Mouse (Mus musculus) gastrocnemius, postnatal 14 days (tissue): ENCODE results near the gene Clstn2. TPM values are rescaled to one million over a fixed set of nuclear protein-coding genes. Genes with fewer than 3 reads are reported as not detected.
A peak's percentile ranks its signal among the peaks of the same experiment; 100 is the strongest.

Source experiments
- DNase-seq: peaks from one replicate; pipeline ENCODE4 v3.0.0; 2021; ENCODE audit warnings: mixed read lengths
- intact Hi-C: fragments of 180-260 bp; cut with DNase I; formaldehyde crosslinking; loops from one replicate; pipeline ENCODE4 v1.15.1; 2025; ENCODE audit warnings: low total_unique reads
- total RNA-seq, 2 experiments: library from RNA; stranded (reverse); gene quantifications; 2 replicates each; pipeline ENCODE4 v1.2.3; 2021

Gene Clstn2
- total RNA-seq, 2 experiments from 2014 or later = 2.6 to 2.7 TPM

GRCm38 (mm10) chr9:97956407-97957106, 76.4 kb downstream of the Clstn2 start:
- intact Hi-C loops = no loop called here
- no peak for DNase-seq

- DNase-seq = no peak
- intact Hi-C loops = no loop called here
Measured at GRCm38 (mm10) chr9:97953746-97954359, 79.1 kb downstream of the Clstn2 start.

- no peak for DNase-seq
- intact Hi-C loops = no loop called here
Measured at GRCm38 (mm10) chr9:97950378-97951006, 82.5 kb downstream of the Clstn2 start.

- intact Hi-C loops = no loop called here
- DNase-seq = no peak
Measured at GRCm38 (mm10) chr9:97919326-97919725, 113.7 kb downstream of the Clstn2 start.

- intact Hi-C loops = no loop called here
- DNase-seq = no peak
Measured at GRCm38 (mm10) chr9:97891415-97891814, 141.6 kb downstream of the Clstn2 start.

- intact Hi-C loops = no loop called here
- DNase-seq = no peak
Measured at GRCm38 (mm10) chr9:97883336-97883735, 149.6 kb downstream of the Clstn2 start.

GRCm38 (mm10) chr9:97867013-97867700, 165.8 kb downstream of the Clstn2 start:
- intact Hi-C loops = no loop called here
- DNase-seq = no peak

- intact Hi-C loops = no loop called here
Measured at GRCm38 (mm10) chr9:97852859-97853258, 180.1 kb downstream of the Clstn2 start.

GRCm38 (mm10) chr9:97847873-97848838, 184.8 kb downstream of the Clstn2 start:
- intact Hi-C loops = no loop called here
- DNase-seq = peak; percentile 59

More at GRCm38 (mm10) chr9:97852859-97853258, 180.1 kb downstream of the Clstn2 start:
- DNase-seq = no peak

- intact Hi-C loops = no loop called here
- DNase-seq = no peak
Measured at GRCm38 (mm10) chr9:97842054-97842453, 190.9 kb downstream of the Clstn2 start.

- no peak for DNase-seq
- intact Hi-C loops = no loop called here
Measured at GRCm38 (mm10) chr9:97831216-97831615, 201.8 kb downstream of the Clstn2 start.

GRCm38 (mm10) chr9:97829919-97830318, 203.1 kb downstream of the Clstn2 start:
- no peak for DNase-seq
- intact Hi-C loops = no loop called here

- DNase-seq = no peak
- intact Hi-C loops = no loop called here
Measured at GRCm38 (mm10) chr9:97827689-97828088, 205.3 kb downstream of the Clstn2 start.

- DNase-seq = no peak
- intact Hi-C loops = no loop called here
Measured at GRCm38 (mm10) chr9:97826077-97826947, 206.7 kb downstream of the Clstn2 start.

- DNase-seq = no peak
- intact Hi-C loops = no loop called here
Measured at GRCm38 (mm10) chr9:97817116-97817515, 215.9 kb downstream of the Clstn2 start.

GRCm38 (mm10) chr9:97816143-97816805, 216.7 kb downstream of the Clstn2 start:
- no peak for DNase-seq
- intact Hi-C loops = no loop called here

GRCm38 (mm10) chr9:97813157-97813556, 219.8 kb downstream of the Clstn2 start:
- DNase-seq = peak; percentile 20
- intact Hi-C loops = no loop called here

- intact Hi-C loops = no loop called here
- no peak for DNase-seq
Measured at GRCm38 (mm10) chr9:97807031-97807430, 225.9 kb downstream of the Clstn2 start.
